Mouse (Mus musculus) testis, adult 10 weeks (tissue): ENCODE results near the gene Sat2. TPM values are rescaled to one million over a fixed set of nuclear protein-coding genes. Genes with fewer than 3 reads are reported as not detected.

Experiments
- polyA plus RNA-seq: library from polyadenylated mRNA; stranded (reverse); fragments of 350-450 nt; fragmentation: Illumina TruSeq; extraction: RNeasy Lipid Tissue Mini Kit (QIAGEN cat#74804); gene quantifications from one replicate; pipeline ENCODE4 v1.2.3, GENCODE M21; 2014; ENCODE audit warnings: low read depth, low replicate concordance

Gene Sat2
- polyA plus RNA-seq, result 6.7 TPM

GRCm38 (mm10) chr11:69621571-69622268 is at the start of gene Sat2:
Gene Sat2, plus strand, starts transcription at chr11:69622024.

GRCm38 (mm10) chr11:69580091-69580514 is 41.7 kb upstream of the Sat2 start, which contains the start of the genes Wrap53 and Trp53:
Gene Wrap53, minus strand, starts transcription at chr11:69580255.
Gene Trp53, plus strand, starts transcription at chr11:69580359.

GRCm38 (mm10) chr11:69605726-69606490 is 15.9 kb upstream of the Sat2 start, which contains the start of gene Atp1b2:
Gene Atp1b2, minus strand, starts transcription at chr11:69605942.

GRCm38 (mm10) chr11:69617805-69618204 is 4.0 kb upstream of the Sat2 start, which contains the start of gene Shbg:
Gene Shbg, minus strand, starts transcription at chr11:69617905.

GRCm38 (mm10) chr11:69632284-69633089 is 10.7 kb downstream of the Sat2 start, which contains the start of gene Fxr2:
Gene Fxr2, plus strand, starts transcription at chr11:69632990.

GRCm38 (mm10) chr11:69655264-69656064 is 33.6 kb downstream of the Sat2 start, which contains the start of gene Sox15:
Gene Sox15, plus strand, starts transcription at chr11:69655314.

GRCm38 (mm10) chr11:69662213-69662966 is 40.6 kb downstream of the Sat2 start, which contains the start of gene Mpdu1:
Gene Mpdu1, minus strand, starts transcription at chr11:69662642.

GRCm38 (mm10) chr11:69665961-69666664 is 44.3 kb downstream of the Sat2 start, which contains the start of gene Cd68:
Gene Cd68, minus strand, starts transcription at chr11:69666153.

GRCm38 (mm10) chr11:69672211-69672706 is 50.4 kb downstream of the Sat2 start, which contains the start of gene Eif4a1:
Gene Eif4a1, minus strand, starts transcription at chr11:69672423.

Other genes starting within 250 kb of the Sat2 start
- 48.5 TPM for gene Naa38, start 226.5 kb upstream of the Sat2 start, polyA plus RNA-seq
- 33.5 TPM for gene Cyb5d1, start 226.4 kb upstream of the Sat2 start, polyA plus RNA-seq
- gene Tmem88, start 223.8 kb upstream of the Sat2 start, polyA plus RNA-seq, result 0.13 TPM
- 0.98 TPM for gene Kdm6b, start 208.3 kb upstream of the Sat2 start, polyA plus RNA-seq
- gene Dnah2, start 72.9 kb upstream of the Sat2 start, polyA plus RNA-seq, result 10.4 TPM
- 0.48 TPM for gene Efnb3, start 61.8 kb upstream of the Sat2 start, polyA plus RNA-seq
- gene Wrap53, start 41.8 kb upstream of the Sat2 start, polyA plus RNA-seq, result 1.1 TPM
- gene Trp53, start 41.7 kb upstream of the Sat2 start, polyA plus RNA-seq, result 2.5 TPM
- gene Atp1b2, start 16.1 kb upstream of the Sat2 start, polyA plus RNA-seq, result 23.7 TPM
- 2.6 TPM for gene Shbg, start 4.1 kb upstream of the Sat2 start, polyA plus RNA-seq
- 16.0 TPM for gene Fxr2, start 11.0 kb downstream of the Sat2 start, polyA plus RNA-seq
- gene Sox15, start 33.3 kb downstream of the Sat2 start, polyA plus RNA-seq, result not detected
- 8.7 TPM for gene Mpdu1, start 40.6 kb downstream of the Sat2 start, polyA plus RNA-seq
- 0.91 TPM for gene Cd68, start 44.1 kb downstream of the Sat2 start, polyA plus RNA-seq
- gene Eif4a1, start 50.4 kb downstream of the Sat2 start, polyA plus RNA-seq, result 265 TPM
- gene Senp3, start 60.1 kb downstream of the Sat2 start, polyA plus RNA-seq, result 94.6 TPM
- 3.8 TPM for gene Tnfsf13, start 63.8 kb downstream of the Sat2 start, polyA plus RNA-seq
- 0.20 TPM for gene Tnfsf12, start 73.8 kb downstream of the Sat2 start, polyA plus RNA-seq
- 1.7 TPM for gene Tnfsfm13, start 74.1 kb downstream of the Sat2 start, polyA plus RNA-seq
- gene Polr2a, start 136.6 kb downstream of the Sat2 start, polyA plus RNA-seq, result 43.5 TPM
- gene Slc35g3, start 139.9 kb downstream of the Sat2 start, polyA plus RNA-seq, result 33.7 TPM
- gene Zbtb4, start 143.9 kb downstream of the Sat2 start, polyA plus RNA-seq, result 3.6 TPM
- gene Chrnb1, start 173.9 kb downstream of the Sat2 start, polyA plus RNA-seq, result 0.24 TPM
- 3.7 TPM for gene Fgf11, start 179.8 kb downstream of the Sat2 start, polyA plus RNA-seq
- not detected for gene Tmem102, start 183.6 kb downstream of the Sat2 start, polyA plus RNA-seq
- 131 TPM for gene Gm39566, start 193.3 kb downstream of the Sat2 start, polyA plus RNA-seq
- 15.9 TPM for gene Spem2, start 196.4 kb downstream of the Sat2 start, polyA plus RNA-seq
- 145 TPM for gene Spem1, start 200.2 kb downstream of the Sat2 start, polyA plus RNA-seq
- gene Nlgn2, start 215.8 kb downstream of the Sat2 start, polyA plus RNA-seq, result 0.17 TPM
- gene Tmem256, start 216.5 kb downstream of the Sat2 start, polyA plus RNA-seq, result 4.6 TPM
- gene Plscr3, start 224.4 kb downstream of the Sat2 start, polyA plus RNA-seq, result 0.28 TPM
- 0.07 TPM for gene Tnk1, start 236.7 kb downstream of the Sat2 start, polyA plus RNA-seq